Mouse (Mus musculus): ENCODE data around the gene Mbnl2.

DNA sequence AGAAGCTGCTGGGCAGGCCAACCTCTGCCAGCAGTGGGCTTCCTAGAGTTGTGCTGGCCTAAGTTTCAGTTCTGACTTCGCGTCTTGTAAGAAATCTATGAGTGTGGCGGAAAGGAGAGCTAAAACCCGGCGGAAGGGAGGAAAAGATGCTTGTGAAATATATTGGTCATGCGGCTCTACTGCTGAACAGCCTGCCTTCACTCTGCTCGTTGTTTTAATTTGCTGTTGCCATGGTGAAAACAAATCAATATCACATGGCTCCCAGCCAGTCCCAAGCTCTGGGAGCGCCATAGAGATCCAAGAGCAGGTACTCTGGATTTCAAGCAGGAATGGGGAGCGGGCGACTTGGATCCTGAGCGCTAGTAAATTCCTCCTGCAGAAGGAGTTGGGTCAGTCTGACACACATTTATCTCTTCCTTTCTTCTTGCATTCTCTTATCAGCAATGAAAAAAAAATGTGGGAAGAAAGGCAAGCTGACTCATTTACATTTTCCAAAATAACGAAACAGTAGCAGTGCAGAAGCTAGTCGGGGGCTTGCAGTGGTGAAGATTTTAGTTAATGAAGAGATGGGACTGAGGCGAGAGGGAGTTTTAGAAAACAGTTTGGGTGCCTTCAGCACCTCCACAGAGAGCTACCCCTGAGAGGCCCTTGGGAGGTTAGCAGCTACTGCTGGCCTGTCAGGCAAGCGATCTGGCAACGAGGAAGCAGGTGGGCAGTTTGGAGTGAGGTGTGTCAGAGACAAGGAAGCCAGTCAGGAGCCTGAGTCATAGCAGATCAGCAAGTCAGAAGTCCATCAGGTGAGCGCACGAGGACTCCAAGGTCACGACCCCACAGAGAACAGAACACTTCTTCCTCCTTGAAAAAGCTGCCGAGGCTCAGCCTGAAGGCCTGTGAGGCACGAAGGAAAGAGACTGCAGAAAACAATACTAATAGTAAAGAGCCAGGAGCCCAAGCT lies 3.1 kb downstream of the Mbnl2 start:
- TF ChIP-seq CTCF (IDR thresholded peaks at IDR 0.05; ENCODE audit: low read depth, low read length), result no peak
- TF ChIP-seq POLR2A (IDR thresholded peaks at IDR 0.05; ENCODE audit: insufficient read depth, low read length), result no peak
- TF ChIP-seq EP300 (IDR thresholded peaks at IDR 0.05; ENCODE audit: insufficient read depth, low read depth, low read length), result peak; percentile 97

Measured in ES-Bruce4 (cell line).